Mouse (Mus musculus) yolk sac, embryonic 10.5 days (tissue): ENCODE data around the gene Sft2d1.
"Not testable (repeated sequence)": the region's sequence is repeated elsewhere in the genome, so short reads cannot be mapped to it uniquely, and the experiment has no call there.

Source experiments
- DNase-seq: peaks from one replicate; pipeline ENCODE4 v3.0.0-alpha.2; 2017; ENCODE audit warnings: low spot score

The Sft2d1 gene

GRCm38 (mm10) chr17:8302772-8303438 lies 8.0 kb upstream of the Sft2d1 start:
- DNase-seq, result no peak

GRCm38 (mm10) chr17:8303671-8304070 lies 7.2 kb upstream of the Sft2d1 start:
- no peak for DNase-seq

- DNase-seq, result no peak
Observed at GRCm38 (mm10) chr17:8305801-8306200, 5.1 kb upstream of the Sft2d1 start.

DNA sequence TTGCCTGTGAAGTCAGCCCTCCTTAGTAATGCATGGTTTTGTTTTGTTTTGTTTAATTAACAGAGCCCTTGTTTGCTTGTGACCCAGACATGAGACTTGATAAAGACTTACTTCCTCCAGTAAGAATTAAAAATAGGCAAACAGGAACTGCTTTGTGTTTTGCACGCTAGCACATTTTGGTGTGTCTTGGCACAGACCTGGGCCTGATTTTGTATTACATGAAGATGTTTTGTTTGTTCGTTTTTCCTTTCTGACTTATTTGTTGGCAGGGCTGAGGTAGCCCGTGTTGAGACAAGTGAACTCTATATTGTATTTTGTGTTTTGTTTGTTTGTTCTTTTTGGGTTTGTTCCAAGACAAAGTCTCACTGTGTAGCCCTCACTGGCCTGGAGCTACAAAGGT lies 849 bp downstream of the Sft2d1 start:
- DNase-seq, result no peak

GRCm38 (mm10) chr17:8313976-8314375 lies 3.1 kb downstream of the Sft2d1 start:
- DNase-seq, result no peak

DNA sequence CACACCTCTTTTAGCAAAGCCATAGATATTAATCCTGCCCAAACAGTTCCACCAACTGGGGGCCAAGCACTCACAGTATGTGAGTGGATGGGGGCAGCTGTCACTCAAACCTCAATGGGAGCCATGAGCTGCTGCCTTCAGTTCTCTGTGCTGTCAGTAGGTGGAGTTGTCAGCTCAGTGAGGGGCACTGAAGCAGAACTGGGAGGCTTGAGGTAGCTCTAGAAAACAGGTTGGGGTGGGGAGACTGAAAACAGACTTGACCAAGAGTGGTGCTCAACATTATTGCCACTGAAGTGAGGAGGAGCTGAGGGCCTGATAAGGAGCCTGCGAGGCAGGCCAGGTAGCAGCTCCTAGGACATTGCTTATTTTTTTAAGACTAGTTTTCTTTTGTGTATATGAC lies 5.3 kb downstream of the Sft2d1 start:
- DNase-seq, result no peak

DNA sequence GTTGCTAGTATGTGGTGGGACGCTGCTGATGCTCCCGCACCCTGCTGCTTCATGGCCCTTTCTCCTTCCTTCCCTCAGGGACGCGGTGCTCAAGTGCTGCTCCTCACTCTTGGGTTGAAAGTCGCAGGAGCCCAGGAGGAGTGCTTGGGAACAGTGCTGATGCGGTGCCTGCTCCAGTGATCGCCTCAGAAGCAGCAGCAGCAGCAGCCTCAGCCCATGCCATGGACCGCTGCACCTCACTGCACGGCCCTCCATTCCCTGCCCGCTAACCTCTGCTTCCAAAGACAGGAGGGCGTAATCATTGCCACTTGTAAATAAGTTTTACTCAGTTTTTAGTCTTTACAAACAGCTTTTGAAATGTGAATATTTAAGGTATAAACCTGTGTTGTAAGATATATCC lies 16.0 kb downstream of the Sft2d1 start:
- not testable (repeated sequence) for DNase-seq

DNA sequence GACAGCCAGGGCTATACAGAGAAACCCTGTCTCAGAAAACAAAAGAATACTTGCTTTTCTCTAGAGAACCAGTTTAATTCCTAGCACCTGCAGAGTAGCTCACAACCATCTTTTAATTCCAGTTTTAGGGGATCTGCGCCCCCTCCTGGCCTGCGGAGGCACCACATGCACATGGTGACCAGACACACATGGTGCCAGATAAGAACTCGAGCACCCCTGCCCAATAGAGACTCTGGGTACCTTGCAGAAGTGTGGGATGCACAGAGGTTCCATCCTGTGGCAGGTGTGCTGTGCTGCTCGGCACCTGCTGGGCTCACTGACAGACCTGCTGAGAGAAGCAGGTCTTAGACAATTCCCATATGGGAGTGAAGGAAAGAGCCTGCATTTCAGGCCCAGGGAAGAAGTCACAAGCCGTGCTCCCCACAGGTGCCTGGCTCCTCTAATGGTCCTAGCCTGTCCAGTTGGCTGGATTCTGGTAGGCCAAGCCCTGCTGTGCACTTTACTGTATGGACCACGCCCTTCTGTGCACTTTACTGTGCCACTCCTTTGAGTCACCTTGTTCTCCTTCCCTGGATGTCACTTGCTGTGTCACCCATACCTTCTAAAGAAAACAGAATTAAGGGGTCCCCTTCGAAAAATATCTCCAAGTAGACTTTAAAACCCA lies 17.7 kb downstream of the Sft2d1 start:
- no peak for DNase-seq

DNA sequence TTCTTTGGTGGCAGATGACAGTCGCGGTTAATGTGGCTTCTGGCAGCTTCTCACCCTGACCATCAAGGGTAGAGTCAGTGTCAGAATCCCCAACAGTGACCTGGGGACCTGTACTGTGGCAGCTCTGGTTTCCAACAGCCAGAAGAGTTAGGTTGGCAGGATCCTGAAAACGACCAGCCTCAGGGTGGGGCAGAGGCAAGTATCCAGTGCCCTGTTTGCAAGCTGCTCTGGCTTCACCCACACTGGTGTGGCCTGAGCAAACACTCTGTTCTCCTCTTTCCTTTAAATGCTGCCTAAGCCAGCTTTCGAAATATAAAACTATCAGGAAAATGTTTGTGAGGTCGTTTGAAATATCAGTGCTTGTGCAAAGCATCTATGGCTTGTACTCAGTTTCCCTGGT lies 19.7 kb downstream of the Sft2d1 start:
- no peak for DNase-seq

- DNase-seq, result not testable (repeated sequence)
Observed at GRCm38 (mm10) chr17:8337159-8337558, 26.3 kb downstream of the Sft2d1 start, which contains the start of gene Prr18. Gene Prr18, plus strand, starts transcription at chr17:8337459.

DNA sequence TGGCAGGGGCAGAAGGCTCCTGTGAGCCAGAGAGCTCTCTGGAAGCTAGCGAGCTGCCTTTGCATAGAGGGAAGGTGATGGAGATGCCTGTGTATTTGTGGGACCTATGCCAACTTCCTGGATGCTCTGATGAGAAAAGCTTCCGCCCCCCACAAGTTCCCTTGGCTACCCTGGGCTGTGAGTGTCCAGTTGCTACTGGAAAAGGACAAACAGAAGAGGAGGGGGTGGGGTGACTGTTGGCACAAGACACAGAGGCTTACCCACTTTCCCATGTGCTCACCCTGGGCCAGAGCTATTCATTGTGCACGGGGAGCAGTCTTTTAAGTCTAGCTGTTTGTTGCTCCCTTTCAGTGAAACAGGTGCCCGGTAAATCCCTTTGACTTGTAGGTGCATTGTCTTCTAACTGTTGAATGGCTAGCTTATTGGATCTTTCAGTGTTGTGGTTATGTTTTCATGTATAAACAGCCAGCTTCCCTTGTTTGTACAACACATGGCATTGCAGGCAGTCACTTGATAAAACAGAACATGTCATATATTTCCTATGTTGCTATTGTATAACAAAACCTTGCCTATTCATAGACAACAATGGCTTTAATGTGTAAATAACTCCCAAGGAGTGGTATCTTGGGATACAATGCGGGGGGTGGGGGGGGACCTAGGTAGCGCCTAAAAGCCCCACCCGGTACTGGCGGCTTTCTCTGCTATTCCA lies 28.9 kb downstream of the Sft2d1 start:
- DNase-seq, result no peak

GRCm38 (mm10) chr17:8340407-8341359 lies 29.8 kb downstream of the Sft2d1 start:
- DNase-seq, result no peak

GRCm38 (mm10) chr17:8341360-8341963 lies 30.6 kb downstream of the Sft2d1 start:
- DNase-seq, result no peak

- DNase-seq, result no peak
Observed at GRCm38 (mm10) chr17:8342706-8343105, 31.8 kb downstream of the Sft2d1 start.

GRCm38 (mm10) chr17:8343416-8343815 lies 32.5 kb downstream of the Sft2d1 start:
- DNase-seq, result no peak

GRCm38 (mm10) chr17:8347765-8348285 lies 36.9 kb downstream of the Sft2d1 start:
- DNase-seq, result no peak

- DNase-seq, result no peak
Observed at GRCm38 (mm10) chr17:8348941-8349340, 38.0 kb downstream of the Sft2d1 start.

- DNase-seq, result no peak
Observed at GRCm38 (mm10) chr17:8351088-8351487, 40.2 kb downstream of the Sft2d1 start.

DNA sequence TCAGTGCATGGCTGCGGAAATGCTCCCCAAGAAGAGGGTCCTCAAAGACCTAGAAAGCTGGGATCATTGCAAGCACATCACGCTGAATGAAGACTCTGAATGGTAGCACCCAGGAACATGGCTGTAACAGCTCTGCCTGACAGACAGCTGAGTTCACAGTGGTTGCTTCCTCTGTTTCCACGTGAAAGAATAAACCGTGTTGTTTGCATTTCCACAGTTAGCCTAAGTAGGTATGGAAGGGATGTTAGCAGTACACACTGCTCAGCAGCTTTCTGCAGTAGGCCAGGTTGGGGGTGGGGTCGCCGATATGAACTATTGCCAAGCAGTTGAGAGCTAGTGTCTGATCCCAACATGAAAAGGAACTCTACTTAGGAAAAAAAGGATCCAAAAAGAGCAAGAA lies 44.8 kb downstream of the Sft2d1 start, which contains the start of gene T2:
T2 (plus strand) TSS at position 301 of the 400 bp plus-strand sequence.
- no peak for DNase-seq

DNA sequence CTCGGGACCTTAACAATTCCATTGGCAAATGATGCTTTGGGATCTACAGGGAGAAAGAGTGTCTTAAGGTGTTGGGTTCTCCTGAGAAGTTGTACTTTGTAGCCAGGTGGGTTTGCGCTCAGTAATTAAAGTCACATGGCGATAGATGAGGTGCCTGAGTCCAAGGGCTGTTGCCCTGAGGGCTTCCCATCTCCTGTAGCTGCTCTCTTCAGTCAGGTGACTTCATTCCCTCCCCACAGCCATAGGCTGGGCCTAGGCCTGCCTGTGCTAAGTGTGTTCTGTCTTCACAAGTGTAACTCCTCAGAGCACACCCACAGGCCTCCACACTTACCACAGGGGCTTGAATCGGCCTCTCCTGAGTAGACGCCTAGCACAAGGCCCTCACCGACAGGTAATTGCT lies 46.6 kb downstream of the Sft2d1 start:
- no peak for DNase-seq

GRCm38 (mm10) chr17:8360876-8361275 lies 50.0 kb downstream of the Sft2d1 start:
- no peak for DNase-seq
